Mouse (Mus musculus) heart, adult 11 months (tissue): ENCODE measurements around the gene Ube2m.
A peak's percentile ranks its signal among the peaks of the same experiment; 100 is the strongest.

Source experiments
- DNase-seq: peaks from one replicate; pipeline ENCODE4 v3.0.0; 2022

The Ube2m gene

DNA sequence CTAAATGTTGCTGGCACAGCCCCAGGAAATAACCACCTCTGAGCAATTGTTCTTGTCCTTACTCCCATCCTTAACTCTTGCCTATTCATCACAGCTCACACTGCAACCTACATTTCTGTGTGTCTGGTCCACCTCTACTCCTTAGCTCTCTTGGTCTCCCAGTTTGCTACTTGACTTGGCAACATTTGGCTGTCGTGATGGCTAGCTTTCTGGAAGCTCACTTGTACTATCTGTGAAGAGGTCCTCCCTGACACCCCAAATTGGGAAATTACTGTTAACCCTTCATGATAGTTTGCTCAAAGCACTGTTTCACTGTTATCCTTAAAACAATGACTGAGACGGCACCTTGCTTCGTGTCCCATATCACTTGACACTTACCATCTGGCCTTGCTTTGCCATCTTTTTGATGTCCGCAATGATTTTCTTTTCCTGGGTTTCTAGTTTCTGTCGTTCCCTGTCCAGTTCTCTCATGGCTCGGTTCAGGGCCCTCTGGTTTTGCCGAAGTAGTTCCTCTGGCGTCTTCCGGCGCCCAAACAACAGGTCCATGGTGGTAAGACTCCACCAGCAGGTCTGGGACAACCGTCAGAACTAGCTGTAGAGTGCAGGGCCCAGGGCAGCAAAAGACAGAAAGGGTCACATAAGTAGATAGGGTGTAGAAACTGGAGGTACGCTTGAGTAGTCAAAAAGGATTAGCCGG, 4.5 kb downstream of the Ube2m start:
- peak; percentile 90 for DNase-seq

DNA sequence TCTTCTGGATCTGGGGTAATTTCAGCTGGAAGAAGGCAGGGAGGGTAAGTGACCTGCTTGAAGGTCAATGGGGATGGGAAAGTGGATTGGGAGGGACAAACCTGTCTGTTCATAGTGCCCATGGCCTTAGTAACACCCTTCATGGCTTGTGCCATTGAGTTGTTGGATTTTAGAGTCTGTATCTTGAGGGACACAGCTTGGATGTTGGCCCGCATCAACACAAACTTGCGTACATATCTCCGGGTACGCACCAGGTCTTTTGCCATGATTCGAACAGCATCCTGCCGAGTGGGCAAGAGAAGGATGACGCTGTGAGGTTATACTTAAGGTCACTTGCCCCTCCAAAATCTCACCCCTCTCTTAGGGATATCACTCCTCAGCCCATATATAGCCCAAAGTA, 5.5 kb downstream of the Ube2m start:
- DNase-seq = peak; percentile 82

DNA sequence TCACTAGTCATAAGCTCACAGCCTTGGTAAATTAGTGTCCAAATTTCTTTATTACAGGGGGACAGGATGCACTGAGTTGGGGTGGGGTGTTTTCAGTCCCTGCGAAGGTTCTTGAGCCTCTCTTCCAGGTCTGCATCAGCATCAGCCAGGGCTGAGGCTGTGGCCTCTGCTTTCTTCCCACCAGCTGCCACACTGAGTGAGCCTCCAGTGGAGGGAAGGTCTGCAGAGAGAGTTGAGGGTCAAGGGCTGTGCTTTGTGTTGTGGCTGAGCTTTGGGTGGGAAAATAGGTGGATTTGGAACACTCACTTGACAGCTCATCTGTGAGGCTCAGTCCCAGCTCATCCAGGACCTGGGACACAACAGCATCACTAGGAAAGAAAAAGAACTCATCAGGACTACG, 6.1 kb downstream of the Ube2m start:
- peak; percentile 77 for DNase-seq

DNA sequence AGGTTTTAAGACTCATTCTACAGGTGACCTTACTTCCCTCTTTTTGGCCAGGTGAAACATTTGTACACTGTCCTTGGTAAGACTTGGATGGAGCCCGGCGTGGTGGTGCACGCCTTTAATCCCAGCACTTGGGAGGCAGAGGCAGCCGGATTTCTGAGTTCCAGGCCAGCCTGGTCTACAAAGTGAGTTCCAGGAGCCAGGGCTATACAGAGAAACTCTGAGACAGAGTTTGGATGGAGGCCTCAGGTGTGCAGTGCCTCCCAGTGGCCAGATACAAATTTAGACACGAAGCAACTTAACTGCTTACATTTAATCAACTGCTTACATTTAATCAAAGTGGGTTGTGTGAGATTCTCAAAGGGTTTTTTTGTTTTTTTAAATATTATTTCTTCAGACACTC, 7.0 kb downstream of the Ube2m start:
- peak; percentile 82 for DNase-seq

DNA sequence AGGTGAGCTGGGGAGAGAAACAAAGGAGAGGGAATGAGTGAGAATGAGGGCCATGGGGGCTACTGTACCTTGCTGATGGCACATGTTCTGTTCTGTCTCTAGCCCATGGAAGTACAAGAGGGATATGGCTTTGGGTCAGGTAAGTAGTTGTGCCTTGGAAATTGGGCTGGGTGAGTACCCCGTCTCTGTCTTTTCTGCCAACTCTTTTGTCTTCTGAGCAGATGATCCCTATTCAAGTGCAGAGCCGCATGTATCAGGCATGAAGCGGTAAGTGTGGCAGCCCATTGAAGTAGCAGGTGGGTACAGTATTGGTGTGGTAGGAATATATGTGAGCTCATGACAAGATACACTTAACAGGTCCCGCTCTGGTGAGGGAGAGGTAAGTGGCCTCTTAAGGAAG, 9.1 kb downstream of the Ube2m start:
- DNase-seq = peak; percentile 76

DNA sequence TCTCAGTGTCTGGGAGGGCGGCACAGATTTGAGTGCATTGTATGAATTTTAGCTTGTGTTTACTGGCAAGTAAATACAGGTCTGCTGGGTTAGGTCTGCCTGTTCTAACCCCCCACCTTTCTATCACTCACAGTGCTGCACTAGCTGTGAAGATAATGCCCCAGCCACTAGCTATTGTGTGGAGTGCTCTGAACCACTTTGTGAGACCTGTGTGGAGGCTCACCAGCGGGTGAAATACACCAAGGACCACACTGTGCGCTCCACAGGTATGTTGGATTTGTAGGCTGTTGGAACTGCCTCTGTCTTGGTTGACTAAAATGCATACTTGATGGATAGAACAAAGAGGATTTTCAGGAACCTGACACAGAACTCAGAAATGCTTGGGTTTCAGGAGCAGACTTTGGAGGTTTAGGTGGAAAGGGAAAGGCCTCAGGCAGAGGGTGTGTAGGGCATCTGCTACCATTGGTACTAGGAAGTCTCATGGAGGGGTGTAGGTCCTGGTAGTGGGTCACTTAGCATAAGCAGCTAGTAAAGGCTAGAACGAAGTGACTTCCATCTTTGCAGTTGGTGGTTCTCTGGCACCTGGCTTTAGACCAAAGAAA, 12.5 kb downstream of the Ube2m start:
- peak; percentile 77 for DNase-seq

DNA sequence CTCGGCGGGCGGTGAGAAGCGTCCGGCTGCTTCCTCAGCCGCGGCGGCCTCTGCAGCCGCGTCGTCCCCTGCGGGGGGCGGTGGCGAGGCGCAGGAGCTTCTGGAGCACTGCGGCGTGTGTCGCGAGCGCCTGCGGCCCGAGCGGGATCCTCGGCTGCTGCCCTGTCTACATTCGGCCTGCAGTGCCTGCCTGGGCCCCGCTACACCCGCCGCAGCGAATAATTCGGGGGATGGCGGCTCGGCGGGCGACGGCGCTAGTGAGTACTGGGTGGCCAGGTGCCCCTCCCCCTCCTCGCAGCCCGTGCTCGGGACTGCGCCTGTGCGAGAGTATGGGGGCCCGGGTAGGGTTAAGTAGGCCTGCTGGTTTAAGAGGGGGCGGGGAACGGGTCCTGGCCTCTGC, 13.3 kb downstream of the Ube2m start:
- DNase-seq = peak; percentile 98

DNA sequence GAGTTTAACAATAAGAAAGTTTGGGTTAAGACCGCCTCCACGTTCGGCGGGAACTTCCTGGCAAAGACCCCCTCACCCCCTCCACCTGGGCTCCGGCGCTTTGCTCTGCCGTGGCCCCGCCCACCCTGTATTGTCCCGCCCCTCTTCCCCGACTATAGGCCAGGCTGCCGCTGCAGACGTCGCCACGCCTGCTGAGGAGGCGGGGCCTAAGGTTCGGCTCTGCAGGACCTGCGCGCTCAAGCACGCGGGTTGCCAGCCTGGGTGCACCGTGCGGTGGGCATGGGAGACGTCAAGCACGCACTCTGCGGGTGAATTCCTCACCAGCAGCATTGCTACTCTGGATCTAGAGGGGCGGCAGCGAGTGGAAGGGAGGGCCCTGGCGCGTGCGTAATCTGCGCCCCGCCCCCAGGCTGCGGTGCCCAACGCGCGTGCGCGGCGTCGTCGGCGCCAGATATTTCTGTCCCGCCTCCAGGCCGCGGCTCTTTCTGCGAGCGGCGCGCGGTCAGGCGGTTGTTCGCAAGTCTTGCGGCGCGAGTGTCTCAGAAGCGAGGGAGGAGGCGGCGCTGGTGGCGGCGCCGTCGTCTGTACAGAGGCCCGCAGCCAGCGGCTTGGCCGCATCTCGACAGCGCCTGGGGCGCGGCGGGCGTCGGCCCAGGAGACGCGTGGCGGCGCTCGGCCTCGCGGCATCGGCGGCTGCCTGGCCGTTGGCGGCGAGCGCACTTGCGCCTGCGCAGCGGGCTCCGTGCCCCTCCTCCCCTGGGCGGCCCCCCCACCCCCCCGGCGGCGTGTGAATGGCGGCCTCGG, 13.9 kb downstream of the Ube2m start:
- peak; percentile 99 for DNase-seq

DNA sequence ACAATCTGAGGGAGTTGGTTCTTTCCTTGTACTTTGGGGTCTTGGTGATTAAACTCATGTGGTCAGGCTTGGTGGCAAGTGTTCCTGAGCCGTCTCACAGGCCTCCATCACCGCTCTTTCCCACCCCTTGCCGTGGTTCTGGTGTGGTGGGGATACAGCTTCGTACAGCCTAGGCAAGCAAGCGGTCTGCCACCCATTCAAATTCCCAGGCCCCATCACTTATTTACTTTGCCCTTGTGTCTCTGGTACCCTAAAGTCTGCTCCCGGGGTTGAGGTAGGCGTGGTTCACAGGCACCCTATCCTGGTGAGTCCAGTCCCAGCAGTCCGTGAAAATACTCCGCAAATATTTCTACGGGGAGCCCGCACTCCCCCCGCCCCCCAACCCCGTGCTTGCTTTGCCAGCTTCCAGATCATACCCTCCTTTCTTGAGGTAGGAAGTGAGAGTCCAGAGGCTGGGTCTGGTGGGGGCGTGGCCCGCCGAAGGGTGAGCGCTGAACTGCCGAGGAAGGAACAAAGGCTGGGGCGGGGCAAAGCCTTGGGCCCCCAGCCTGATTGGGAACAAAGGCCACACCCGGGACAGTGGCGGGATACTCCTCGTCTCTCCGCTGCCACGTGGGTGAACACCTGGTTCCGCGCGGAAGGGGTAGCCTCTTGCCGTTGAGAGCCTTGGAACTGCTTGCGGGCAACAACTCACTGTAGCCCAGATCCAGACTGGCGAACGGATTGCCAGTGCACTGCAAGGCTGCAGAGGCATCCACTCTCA, 15.1 kb downstream of the Ube2m start:
- DNase-seq = peak; percentile 98

DNA sequence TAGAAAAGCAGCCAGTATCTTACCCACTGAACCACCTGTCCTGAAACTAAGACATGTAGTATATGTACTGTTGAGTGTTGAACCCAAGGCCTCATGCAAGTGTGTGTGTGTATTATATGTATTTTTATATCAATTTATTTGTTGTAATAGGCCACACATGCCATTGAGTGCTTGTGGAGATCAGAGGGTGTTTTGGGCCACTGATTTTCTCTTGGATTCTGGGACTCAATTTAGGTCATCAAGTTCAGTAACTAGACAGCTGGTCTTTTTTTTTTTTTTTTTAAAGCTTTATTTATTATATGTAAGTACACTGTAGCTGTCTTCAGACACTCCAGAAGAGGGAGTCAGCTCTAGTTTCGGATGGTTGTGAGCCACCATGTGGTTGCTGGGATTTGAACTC, 22.9 kb downstream of the Ube2m start:
- peak; percentile 13 for DNase-seq

DNA sequence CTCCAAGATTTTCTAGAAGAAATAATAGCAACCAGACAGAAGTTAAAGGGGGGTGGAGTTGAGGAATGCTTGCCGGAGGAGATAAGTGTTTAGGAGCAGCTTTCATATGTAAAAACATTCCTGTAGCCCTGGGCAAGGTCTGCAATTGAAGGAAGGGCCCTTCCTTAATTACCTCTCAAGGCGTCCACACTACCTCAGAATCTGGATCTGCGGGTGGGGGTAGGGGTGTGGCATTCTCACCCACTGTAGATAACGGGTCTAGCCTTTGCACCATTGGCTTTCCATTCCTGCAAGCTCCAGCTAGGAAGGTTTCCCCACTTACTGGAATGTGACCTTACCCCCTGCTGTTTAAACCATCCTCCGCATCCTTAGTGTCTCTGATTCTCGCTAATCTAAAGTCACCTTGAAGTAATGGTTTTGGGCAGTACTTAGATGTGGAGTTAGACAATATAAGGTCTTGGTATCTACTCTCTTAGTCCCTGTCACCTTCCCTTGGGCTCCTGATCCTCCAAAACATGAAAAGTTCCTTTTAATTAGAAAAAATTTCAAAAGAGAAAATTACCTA, 23.7 kb downstream of the Ube2m start:
- peak; percentile 44 for DNase-seq

DNA sequence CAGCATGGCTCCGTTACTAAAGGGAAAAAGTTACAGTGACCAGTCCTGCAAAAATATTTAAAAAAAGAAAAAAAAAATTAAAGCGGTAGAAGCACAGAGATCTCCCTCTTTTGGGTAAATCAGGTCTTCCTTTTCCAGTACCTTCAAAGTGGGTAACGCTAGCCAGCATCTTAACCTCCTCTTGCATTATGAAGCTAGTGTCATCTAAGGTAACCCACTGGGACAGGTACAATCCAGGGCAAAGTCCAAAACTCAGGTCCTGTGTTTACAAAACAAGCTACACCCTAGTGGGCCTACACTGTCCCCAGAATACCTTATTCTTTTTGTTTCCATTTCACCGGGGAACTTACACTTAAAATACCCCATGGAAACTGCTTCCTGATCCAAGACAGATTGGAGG, 24.4 kb downstream of the Ube2m start:
- DNase-seq = peak; percentile 73

DNA sequence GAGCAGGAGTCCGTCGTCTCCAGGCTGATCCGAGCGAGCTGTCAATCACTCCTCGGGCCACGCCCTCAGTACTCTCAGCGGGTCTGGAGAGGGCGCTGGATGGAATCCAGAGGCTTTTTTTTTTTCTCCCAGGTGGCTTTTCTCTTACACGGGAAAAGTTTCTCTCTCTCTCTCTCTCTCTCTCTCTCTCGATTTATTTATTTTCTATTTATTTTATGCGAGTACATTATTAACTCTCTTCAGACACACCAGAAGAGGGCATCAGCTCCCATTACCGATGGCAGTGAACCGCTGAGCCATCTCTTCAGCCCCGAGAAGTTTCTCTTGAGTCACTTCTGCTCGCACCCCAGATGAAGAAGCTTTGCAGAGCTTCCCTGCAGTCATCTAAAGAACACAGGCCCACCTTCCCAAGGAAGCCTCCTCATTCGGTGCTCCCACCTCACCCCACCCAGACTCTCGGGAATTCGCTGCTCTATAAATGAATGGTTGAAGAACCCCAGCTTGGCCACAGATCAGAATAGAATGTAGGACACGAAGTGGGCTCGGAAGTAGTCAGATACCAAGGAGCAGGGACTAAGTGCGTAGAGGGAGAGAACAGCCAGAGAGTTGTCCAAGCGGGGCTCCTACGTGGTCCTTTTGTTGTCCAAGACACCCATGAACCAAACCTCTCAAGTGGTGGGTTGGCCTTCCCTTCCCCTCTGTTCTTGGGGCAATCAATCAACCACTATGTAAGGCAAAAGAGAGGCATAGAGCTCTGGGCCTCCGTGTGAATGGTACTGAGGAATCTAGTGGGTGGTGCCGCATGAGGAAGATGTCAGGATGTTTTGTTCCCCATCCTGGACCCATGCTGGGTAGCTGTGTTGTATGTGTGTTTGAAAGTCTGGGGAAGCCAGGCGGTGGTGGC, 27.8 kb downstream of the Ube2m start, which contains the start of gene Zbtb45:
Gene Zbtb45 (minus strand): TSS at position 30 of the 904 bp plus-strand sequence.
- peak; percentile 88 for DNase-seq

DNA sequence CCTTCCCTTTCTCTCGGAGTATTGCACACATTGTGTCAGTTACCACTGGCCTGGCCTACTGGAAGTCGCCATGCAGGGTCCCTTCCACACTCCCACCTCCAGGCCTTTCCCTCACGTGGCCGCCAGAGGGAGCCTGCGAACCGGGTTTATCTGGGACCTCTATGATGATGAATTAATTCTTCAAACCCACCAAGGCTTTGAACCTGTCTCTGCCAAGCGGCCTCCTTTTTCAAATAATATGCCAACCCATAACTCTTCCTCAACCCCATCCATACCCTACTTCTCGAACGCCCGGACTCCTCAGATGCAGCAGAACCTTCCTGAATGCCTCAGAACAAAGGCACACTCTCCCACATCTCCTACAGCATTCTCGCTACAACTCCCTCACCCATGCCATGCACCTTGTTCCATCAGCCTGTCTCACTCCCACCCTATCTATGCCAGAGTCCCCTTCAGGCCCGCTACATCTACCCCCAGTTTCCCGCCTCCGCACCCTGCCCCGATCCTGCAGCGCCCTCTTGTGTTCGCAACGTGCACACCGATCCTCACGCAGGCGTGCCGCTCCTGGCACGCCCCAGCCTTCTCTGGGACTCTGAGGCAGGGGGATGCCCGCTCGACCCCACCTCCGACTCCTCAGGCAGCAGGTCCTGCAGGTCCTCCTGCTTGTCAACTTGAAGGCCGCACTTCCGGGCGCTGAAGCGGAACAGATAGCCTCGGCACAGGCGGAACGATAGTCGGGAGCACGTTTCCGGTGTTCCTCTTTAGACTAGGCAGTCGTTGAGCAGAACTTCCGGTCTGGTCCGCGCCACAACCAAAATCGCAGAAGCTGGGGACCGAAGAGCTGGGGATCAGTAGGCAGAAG, 28.7 kb downstream of the Ube2m start:
- peak; percentile 99 for DNase-seq

DNA sequence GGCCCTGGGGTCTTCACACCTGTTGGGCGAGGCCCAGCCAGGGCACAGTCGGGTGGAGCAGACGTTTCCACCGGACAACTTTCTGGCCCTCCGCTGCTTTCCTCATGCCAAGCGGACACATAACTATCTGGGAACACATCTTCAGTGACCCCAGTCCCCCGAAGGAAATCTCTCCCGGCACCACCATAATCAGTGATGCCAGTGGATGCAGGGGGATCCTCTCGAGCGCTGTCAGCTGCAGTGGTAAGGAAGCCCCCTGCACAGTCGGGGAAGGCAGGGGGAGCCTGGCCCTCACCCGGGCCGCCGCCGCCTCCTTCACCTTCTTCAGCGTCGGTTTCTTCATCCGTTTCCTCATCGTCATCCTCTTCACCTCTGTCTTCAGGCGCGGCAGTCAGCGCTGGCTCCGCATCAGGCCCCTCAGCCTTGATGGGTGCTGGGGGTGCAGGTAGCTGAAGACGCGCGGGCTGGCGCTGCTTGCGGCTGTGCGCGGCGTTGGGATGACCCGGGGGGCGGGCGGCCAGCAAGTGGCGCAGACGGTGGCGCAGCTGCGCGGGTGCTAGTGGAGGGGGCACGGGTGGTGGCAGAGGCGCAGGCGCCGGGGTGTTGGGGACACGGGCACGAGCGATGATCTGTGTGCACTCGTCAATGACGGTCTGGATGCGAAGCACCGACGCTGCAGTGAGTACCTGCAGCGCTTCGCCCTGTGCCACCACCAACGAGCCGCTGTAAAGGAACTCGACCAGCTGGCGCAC, 30.6 kb downstream of the Ube2m start:
- peak; percentile 92 for DNase-seq

DNA sequence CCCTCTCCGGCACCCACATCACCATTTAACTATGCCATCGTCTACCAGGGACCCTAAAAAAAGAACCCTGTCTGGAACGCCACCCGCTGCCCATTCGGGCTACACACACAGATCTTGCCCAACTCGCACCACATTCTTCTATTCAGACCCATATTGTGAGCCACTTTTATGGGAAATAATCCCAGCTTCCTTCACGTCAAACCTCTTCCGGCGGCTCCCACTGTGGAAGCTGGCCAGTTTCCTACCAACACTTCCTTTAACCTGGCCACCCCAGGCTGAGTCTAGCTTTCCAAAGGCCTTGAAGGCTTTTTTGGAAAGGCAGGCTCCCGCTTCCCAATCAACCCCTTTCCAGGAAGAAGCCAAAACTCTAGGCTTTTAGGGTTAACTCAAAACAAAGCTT, 31.5 kb downstream of the Ube2m start:
- DNase-seq = peak; percentile 90

DNA sequence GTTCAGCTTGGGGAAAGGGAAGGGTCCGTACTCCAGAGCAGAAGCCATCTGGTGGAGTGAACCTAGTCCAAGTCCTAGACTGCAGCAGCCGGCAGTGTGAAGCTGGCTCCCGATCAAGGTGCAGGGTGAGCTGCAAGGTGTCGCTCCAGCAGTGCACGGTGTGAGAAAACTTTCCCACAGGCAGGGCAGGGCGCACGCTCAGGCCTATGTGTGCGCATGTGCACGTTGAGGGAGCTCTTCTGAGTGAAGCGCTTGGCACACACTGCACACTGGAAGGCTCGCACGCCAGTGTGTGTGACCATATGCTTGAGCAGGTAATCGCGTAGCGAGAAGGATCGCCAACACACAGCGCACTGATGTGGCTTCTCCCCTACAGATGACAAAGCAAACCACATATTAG, 32.1 kb downstream of the Ube2m start:
- DNase-seq = peak; percentile 90

DNA sequence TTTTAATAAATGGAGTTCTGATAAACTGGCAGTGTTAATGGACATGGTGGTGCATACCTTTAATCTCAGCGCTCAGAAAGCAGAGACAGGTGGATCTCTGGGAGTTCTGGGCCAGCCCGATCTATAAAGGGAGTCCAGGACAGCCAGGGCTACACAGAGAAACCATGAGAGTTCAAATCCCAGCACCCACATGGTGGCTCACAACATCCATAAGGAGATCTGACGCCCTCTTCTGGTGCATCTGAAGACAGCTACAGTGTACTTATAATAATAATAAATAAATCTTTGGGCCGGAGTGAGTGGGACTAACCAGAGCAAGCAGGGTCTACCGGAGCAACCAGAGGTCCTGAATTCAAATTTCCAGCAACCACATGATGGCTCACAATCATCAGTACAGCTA, 34.7 kb downstream of the Ube2m start:
- DNase-seq = no peak

DNA sequence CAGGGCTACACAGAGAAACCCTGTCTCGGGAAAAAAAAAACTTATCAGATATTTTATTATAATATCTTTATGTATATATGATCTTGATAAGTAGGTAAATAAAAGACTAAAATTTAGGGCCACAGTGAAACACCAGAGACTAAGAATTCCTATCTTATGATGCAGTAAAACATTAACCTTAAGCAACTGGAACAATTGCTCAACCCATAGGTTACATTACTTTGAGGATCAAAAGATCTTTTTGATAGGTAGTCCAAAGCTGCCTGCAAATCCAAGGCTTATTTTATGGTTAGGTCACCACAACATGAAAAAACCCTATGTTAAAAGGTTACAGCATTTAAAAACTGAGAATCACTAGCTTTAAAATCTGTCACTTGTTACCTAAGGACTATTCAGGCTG, 36.5 kb downstream of the Ube2m start:
- DNase-seq = no peak

DNA sequence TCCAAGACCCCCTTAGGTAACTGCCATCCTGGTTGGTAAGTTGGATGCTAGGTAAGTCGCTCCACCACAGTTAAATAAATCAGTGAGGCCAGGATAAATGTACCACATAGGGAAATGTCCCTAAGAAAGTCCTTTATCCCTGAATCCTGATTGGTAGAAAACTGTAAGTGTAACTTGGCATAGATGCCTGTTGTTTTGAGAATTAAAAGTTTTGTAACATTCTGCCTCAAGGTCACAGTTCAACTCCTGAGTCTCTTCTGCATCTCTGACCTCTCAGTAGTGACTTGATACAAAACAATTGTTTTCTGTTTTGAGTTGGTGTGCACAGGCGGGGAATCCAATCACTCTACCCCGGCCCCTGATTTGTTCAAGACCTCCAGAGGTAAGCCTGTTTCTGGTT, 39.2 kb downstream of the Ube2m start, which contains the start of gene Trim28:
Gene Trim28 (plus strand): TSS at position 264 of the 400 bp plus-strand sequence.
- DNase-seq = no peak
